Mouse (Mus musculus) macrophage (primary cell): ENCODE measurements around the gene Nek8. TPM values are rescaled to one million over a fixed set of nuclear protein-coding genes. Genes with fewer than 3 reads are reported as not detected.
"Not testable (repeated sequence)": the region's sequence is repeated elsewhere in the genome, so short reads cannot be mapped to it uniquely, and the experiment has no call there.

Experiments
- H3K27ac ChIP-seq: fragments of 350-480 bp; formaldehyde crosslinking; 2 replicates; pipeline ENCODE4 v1.9.0; 2021
- H3K36me3 ChIP-seq: fragments of 350-480 bp; formaldehyde crosslinking; 2 replicates; pipeline ENCODE4 v1.9.0; 2021; ENCODE audit errors: inconsistent target
- H3K4me3 ChIP-seq: fragments of 350-480 bp; formaldehyde crosslinking; 2 replicates; pipeline ENCODE4 v1.9.0; 2021; ENCODE audit errors: inconsistent target
- H3K79me2 ChIP-seq: fragments of 350-480 bp; formaldehyde crosslinking; 2 replicates; pipeline ENCODE4 v1.9.0; 2021; ENCODE audit errors: inconsistent target
- WGBS: methylation state at CpG from one replicate; pipeline ENCODE4 v1.1.7; 2026; ENCODE audit warnings: inconsistent platforms; ENCODE audit not compliant: missing documents; 5-methylcytosine and 5-hydroxymethylcytosine counted together
- polyA plus RNA-seq: library from polyadenylated mRNA; stranded (reverse); fragments of 250-400 nt; gene quantifications from 3 replicates; pipeline ENCODE4 v1.2.4, GENCODE M21; 2018; ENCODE audit warnings: inconsistent platforms

The Nek8 gene
- polyA plus RNA-seq, 1 experiment from 2014 or later, result 0.89 TPM

- no peak within 1 kb of the TSS for H3K27ac ChIP-seq
- no peak within 1 kb of the TSS for H3K4me3 ChIP-seq
- H3K79me2 ChIP-seq, result no peaks in the 10 kb centered on the region
- WGBS, result 91% methylated on average over 1 of the region's 1 CpGs
- H3K36me3 ChIP-seq, result no peaks in the 10 kb centered on the region
Measured at GRCm38 (mm10) chr11:78193113-78193512, 16.6 kb upstream of the Nek8 start, which contains the start of gene Proca1. Gene Proca1, plus strand, starts transcription at chr11:78193392.

DNA sequence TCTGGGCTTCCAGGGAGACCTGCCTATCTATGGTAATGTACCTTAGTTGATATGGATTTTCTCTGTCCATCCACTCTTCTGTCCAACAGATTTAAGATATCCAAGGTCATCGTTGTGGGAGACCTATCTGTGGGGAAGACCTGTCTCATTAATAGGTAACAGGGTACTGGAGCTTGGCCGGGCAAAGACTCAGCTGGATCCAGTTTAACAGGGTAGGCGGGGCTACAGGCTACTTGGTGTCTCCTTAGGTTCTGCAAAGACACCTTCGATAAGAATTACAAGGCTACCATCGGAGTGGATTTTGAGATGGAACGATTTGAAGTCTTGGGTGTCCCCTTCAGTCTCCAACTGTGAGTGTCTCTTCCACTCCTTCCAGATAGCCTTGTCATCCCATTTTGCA lies 13.6 kb upstream of the Nek8 start:
- no peak overlapping the region for H3K4me3 ChIP-seq
- no peak overlapping the region for H3K27ac ChIP-seq
- WGBS, result 89% methylated on average over 6 of the region's 6 CpGs
- H3K36me3 ChIP-seq, result no peaks in the 10 kb centered on the region
- no peaks in the 10 kb centered on the region for H3K79me2 ChIP-seq

GRCm38 (mm10) chr11:78189234-78190040 lies 13.0 kb upstream of the Nek8 start:
- no peak overlapping the region for H3K27ac ChIP-seq
- H3K79me2 ChIP-seq, result no peaks in the 10 kb centered on the region

GRCm38 (mm10) chr11:78188331-78189233 lies 12.1 kb upstream of the Nek8 start, which contains the start of gene Rab34:
Gene Rab34, plus strand, starts transcription at chr11:78188430.
- Histone ChIP-seq H3K4me3 (peak within 1 kb of the TSS; percentile 30), H3K79me2 (no peaks in the 10 kb centered on the region), H3K36me3 (no peaks in the 10 kb centered on the region), H3K27ac (no peak within 1 kb of the TSS)
- 2% methylated on average over 79 of the region's 80 CpGs for WGBS

More at GRCm38 (mm10) chr11:78189234-78190040, 13.0 kb upstream of the Nek8 start:
- Histone ChIP-seq H3K36me3 (no peaks in the 10 kb centered on the region), H3K4me3 (no peak overlapping the region)
- WGBS, result 8% methylated on average over 36 of the region's 42 CpGs

DNA sequence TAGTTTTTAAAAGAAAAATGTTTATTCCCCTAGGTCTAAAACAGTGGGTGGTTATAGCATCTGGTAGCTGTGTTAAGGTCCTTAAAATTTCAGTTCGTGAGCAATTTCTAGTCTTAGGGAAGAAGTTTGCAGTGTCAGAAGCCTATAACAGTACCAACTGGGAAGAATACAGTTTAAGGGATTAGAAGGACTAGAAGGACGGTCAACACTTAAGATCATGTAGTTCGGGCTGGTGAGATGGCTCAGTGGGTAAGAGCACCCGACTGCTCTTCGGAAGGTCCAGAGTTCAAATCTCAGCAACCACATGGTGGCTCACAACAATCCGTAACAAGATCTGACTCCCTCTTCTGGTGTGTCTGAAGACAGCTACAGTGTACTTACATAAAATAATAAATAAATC lies 8.2 kb upstream of the Nek8 start:
- WGBS, result 97% methylated on average over 6 of the region's 6 CpGs
- H3K36me3 ChIP-seq, result peaks cover 11% of the 10 kb centered on the region; the same call in 1 of the 2 replicates
- H3K27ac ChIP-seq, H3K4me3 ChIP-seq: not testable (repeated sequence)
- peaks cover 23% of the 10 kb centered on the region for H3K79me2 ChIP-seq

DNA sequence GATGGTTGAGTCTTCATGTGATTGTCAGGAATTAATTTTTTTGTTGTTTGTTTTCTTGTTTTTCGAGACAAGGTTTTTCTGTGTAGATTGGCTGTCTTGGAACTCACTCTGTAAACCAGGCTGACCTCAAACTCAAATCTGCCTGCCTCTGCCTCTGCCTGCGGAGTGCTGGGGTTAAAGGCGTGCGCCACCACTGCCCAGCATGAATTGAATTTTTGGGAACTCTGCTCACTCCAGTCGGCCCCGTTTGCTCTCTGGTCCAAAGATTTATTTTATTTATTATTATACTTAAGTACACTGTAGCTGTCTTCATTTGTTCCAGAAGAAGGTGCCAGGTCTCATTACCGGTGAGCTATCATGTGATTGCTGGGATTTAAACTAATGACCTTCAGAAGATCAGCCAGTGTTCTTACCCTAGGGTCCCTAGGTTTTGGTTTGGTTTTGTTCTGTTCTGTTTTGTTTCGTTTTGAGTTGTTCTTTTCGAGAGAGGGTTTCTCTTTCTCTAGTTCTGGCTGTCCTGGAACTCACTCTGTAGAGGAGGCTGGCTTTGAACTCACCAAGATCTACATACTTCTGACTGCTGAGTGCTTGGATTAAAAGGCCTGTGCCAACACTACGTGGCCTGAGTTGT lies 7.5 kb upstream of the Nek8 start:
- WGBS, result 60% methylated on average over 7 of the region's 10 CpGs
- H3K4me3 ChIP-seq, result peak overlapping the region; percentile 78; the same call in 1 of the 2 replicates
- peaks cover 23% of the 10 kb centered on the region for H3K79me2 ChIP-seq
- peaks cover 11% of the 10 kb centered on the region; the same call in 1 of the 2 replicates for H3K36me3 ChIP-seq
- H3K27ac ChIP-seq, result no peak overlapping the region

DNA sequence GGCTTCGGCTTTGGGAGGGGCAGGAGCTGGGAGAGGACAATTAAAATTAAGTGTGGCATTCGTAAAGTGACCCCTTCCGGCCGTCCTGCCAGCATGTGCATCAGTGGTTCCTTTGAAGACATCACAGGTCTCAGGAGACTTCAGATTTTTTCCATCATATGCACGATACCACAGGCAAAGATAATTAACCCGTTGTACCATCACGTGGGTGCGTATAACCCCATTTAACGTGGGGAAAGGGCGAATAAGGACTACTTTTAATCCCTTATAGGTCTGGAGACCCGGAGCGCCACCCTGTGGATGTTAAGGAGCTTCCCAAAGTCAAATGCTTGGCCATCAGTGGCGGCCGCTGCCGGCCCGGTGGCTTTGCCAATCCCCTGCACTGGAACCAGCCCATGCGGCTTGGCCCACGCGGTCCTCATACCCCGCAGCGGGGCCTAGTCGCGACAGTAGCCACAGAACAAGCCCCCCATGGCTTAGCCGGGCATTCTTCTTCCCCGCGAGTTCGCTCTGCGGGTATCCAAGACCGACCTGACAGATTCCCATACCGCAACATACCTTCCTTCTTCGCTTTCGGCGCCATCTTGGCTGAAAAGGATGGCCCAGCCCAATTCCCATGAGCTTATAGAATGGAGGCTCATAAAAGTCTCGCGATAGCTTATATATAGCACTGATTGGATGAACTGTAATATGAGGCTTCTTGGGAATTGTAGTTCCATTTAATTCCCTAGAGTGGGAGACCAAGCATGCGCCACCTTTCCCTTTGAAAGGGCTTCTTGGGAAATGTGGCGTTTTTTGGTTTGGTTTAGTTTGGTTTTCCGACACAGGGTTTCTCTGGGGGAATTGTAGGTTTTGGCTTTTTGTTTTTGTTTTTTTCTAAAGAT lies 6.7 kb upstream of the Nek8 start, which contains the start of gene Rpl23a:
TSS of gene Rpl23a (minus strand) at position 624 of the 884 bp plus-strand sequence.
- H3K36me3 ChIP-seq, result peaks cover 11% of the 10 kb centered on the region; the same call in 1 of the 2 replicates
- WGBS, result under 1% methylated on average over 38 of the region's 38 CpGs
- peaks cover 23% of the 10 kb centered on the region for H3K79me2 ChIP-seq
- H3K4me3 ChIP-seq, result peak within 1 kb of the TSS; percentile 78
- H3K27ac ChIP-seq, result peak within 1 kb of the TSS; percentile 53

DNA sequence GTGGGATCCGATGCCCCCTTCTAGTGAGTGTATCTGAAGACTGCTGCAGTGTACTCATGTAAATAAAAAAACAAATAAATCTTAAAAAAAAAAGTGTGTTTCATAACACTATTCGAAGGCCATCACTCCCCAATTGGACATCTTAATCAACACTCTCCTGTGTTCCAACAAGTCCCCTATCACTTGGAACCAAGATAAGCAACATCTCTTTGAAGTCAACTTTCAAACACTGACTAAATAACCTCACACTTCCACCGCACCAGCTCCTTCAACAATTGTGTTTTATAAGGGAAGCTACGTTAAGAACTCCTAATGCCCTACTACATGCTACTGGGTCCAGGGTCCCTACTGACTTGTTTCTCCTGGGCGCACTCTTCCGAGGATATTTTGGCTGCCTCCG lies 6.0 kb upstream of the Nek8 start:
- Histone ChIP-seq H3K27ac (peak overlapping the region; percentile 53; the same call in 1 of the 2 replicates), H3K36me3 (peaks cover 11% of the 10 kb centered on the region; the same call in 1 of the 2 replicates), H3K79me2 (peaks cover 23% of the 10 kb centered on the region), H3K4me3 (peak overlapping the region; percentile 78)
- 9% methylated on average over 6 of the region's 7 CpGs for WGBS

DNA sequence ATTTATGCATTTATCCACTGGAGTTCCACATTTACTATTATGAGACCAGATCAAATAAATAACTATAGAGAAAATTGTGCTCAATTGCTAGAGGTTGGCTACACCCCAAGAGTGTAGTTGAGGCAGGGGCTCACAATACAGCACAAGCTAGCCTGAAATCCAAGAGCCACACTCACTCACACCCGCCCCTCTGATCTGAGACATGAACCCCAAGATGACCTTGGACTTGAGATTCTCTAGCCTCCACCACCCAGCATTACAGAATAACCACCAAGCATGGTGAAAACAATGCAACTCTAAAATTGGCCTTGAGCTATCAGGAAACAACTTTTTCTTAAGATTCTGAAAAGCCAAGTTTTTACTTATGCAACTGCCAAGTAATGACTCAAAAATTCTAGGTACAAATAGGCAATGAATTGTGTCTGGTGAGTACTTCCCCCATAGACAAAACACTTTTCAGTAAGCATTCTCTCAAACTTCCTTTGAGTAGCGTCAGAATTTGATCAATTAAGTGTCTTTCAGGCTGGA lies 5.4 kb upstream of the Nek8 start:
- Histone ChIP-seq H3K4me3 (peak overlapping the region; percentile 78), H3K27ac (0 out of 2 replicates have a peak overlapping the region, but pooled peaks have one; percentile 53), H3K36me3 (peaks cover 11% of the 10 kb centered on the region; the same call in 1 of the 2 replicates)

DNA sequence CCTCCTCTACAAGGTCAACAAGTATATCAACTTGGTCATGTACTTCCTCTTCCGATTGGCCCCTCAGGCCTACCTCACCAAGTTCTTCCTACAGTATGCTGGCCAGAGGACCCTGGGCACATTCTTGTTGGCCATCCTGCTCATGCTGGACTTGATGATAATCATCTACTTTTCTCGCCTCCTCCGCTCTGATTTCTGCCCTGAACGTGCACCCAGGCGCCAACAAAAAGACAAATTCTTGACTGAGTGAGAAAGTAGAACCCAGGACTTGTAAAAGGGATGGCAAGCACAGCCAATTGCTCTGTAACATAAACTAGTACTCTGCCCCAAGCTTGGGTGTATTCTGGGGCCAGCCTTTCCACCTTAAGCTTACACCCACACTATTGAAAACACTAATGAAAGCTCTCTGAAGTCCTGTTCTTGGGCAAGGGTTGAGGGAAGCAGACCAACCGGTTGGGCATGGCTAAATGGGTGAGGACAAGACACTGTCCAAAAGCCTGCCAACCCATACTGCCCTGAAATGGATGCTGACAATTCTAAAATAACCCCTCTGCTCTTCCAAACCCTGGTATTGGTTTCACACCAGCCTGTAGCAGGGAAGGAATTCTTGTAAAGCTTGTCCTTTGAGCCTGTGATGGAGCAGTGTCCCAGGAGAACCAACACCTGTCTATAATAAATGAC lies 3.7 kb upstream of the Nek8 start:
- Histone ChIP-seq H3K4me3 (no peak overlapping the region), H3K27ac (no peak overlapping the region), H3K79me2 (peaks cover 23% of the 10 kb centered on the region), H3K36me3 (peaks cover 11% of the 10 kb centered on the region; the same call in 1 of the 2 replicates)
- WGBS, result 82% methylated on average over 6 of the region's 6 CpGs

More for the DNA sequence above, 5.4 kb upstream of the Nek8 start:
- H3K79me2 ChIP-seq, result peaks cover 23% of the 10 kb centered on the region
- 67% methylated on average over 2 of the region's 2 CpGs for WGBS

DNA sequence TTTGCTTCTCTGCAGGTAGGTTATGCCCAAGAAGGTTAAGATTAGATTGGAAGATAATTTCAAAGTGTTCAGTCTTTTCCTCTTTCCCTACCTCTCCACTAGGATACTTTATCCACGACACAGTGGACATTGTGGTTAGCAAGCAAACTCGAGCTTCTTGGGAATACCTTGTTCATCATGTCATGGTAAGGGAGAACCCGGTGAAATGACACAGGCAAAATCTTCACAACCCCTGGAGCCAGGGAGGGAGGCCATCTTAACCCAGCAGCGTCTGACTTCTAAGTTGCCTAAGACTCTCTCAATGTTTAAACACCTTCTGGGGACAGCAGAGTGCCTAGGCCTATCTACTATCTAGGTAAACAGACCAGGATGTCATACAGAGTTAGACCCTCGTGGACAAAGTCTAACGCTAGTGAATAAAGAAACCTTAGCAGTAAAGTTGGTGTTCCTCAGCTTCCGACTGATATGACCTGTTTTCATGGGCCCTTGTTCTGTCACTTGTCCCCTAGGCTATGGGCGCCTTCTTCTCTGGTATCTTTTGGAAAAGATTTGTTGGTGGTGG lies 3.0 kb upstream of the Nek8 start:
- 64% methylated on average over 8 of the region's 8 CpGs for WGBS
- Histone ChIP-seq H3K27ac (no peak overlapping the region), H3K79me2 (peaks cover 23% of the 10 kb centered on the region), H3K4me3 (0 out of 2 replicates have a peak overlapping the region, but pooled peaks have one; percentile 12), H3K36me3 (peaks cover 11% of the 10 kb centered on the region; the same call in 1 of the 2 replicates)

DNA sequence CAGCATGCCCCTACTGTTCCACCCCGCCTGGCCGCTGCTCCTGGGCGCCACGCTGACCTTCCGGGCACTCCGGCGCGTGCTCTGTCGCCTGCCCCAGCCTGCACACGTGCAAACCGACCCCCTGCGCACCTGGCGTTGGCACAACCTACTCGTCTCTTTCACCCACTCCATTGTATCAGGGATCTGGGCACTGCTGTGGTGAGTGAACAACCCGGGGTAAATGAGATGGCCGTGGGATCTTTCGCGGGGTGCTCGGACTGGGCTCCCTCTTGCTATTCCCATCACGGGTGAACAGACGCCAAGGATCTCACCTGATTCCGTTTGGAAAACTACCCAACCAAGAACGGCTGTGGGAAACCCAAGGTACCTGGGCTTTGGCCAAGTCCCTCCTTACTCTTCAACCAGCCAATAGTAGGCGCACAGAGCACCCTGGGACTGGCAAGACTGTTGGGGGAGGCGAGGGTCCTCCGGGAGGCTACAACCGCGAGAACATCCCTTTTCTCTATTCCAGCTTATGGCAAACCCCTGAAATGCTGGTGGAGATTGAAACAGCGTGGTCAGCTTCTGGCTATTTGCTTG lies 2.5 kb upstream of the Nek8 start:
- Histone ChIP-seq H3K79me2 (peaks cover 23% of the 10 kb centered on the region), H3K4me3 (peak overlapping the region; percentile 12; the same call in 1 of the 2 replicates), H3K27ac (no peak overlapping the region), H3K36me3 (peaks cover 11% of the 10 kb centered on the region; the same call in 1 of the 2 replicates)
- 7% methylated on average over 29 of the region's 29 CpGs for WGBS
